Mouse (Mus musculus) intestine, embryonic 14.5 days (tissue): ENCODE results near the gene Xrcc3. TPM values are rescaled to one million over a fixed set of nuclear protein-coding genes. Genes with fewer than 3 reads are reported as not detected.

Experiments used
- ATAC-seq: fragments of 200-750 bp; cut with Nextera tagmentation; replicated peaks from 2 replicates; pipeline ENCODE4 v1.8.0; 2017; ENCODE audit warnings: low read depth, moderate number of reproducible peaks, moderate TSS enrichment, moderate library complexity; ENCODE audit not compliant: low FRiP score, low TSS enrichment
- DNase-seq: peaks from one replicate; pipeline ENCODE4 v3.0.0-alpha.2; 2018; ENCODE audit warnings: low spot score
- H3K27ac ChIP-seq: fragments of 300-500 bp; sonication (generic); 2 replicates; pipeline ENCODE4 v1.5.1; 2014; ENCODE audit warnings: low read depth, mild to moderate bottlenecking, control low read depth
- H3K27me3 ChIP-seq: fragments of 300-500 bp; sonication (generic); replicated peaks from 2 replicates; pipeline ENCODE4 v1.6.1; 2014; ENCODE audit warnings: low read length, control low read depth; ENCODE audit not compliant: control insufficient read depth, insufficient read depth
- H3K36me3 ChIP-seq: fragments of 300-500 bp; sonication (generic); 2 replicates; pipeline ENCODE4 v1.6.1; 2014; ENCODE audit warnings: low read length, control low read depth; ENCODE audit not compliant: control insufficient read depth, insufficient read depth
- H3K4me1 ChIP-seq: fragments of 300-500 bp; sonication (generic); replicated peaks from 2 replicates; pipeline ENCODE4 v1.6.1; 2014; ENCODE audit warnings: low read length, control low read depth, mixed read lengths; ENCODE audit not compliant: control insufficient read depth, insufficient read depth
- H3K4me2 ChIP-seq: fragments of 300-500 bp; sonication (generic); 2 replicates; pipeline ENCODE4 v1.6.1; 2014; ENCODE audit warnings: low read length
- H3K4me3 ChIP-seq: fragments of 300-500 bp; sonication (generic); 2 replicates; pipeline ENCODE4 v1.5.1; 2014; ENCODE audit warnings: low read depth, low read length, control low read depth, mixed read lengths
- H3K9ac ChIP-seq: fragments of 300-500 bp; sonication (generic); 2 replicates; pipeline ENCODE4 v1.6.1; 2014; ENCODE audit warnings: mild to moderate bottlenecking, low read length
- H3K9me3 ChIP-seq: fragments of 300-500 bp; sonication (generic); 2 replicates; pipeline ENCODE4 v1.6.1; 2016; ENCODE audit warnings: low read length, control low read depth; ENCODE audit not compliant: control insufficient read depth
- WGBS: fragments of 180-500 bp; shearing (Covaris S2); extraction: QIAGEN DNeasy Blood & Tissue Kit; methylation state at CpG from one replicate; pipeline ENCODE4 v1.1.7; 2014; 5-methylcytosine and 5-hydroxymethylcytosine counted together
- polyA plus RNA-seq: library from polyadenylated mRNA; unstranded; fragments of >200 nt; fragmentation: Nextera tagmentation; extraction: Ambion mirVana; gene quantifications from 2 replicates; pipeline ENCODE4 v1.2.1, GENCODE M21; 2014

Xrcc3 gene
- polyA plus RNA-seq, 1 experiment from 2014 or later = 14.6 TPM

DNA sequence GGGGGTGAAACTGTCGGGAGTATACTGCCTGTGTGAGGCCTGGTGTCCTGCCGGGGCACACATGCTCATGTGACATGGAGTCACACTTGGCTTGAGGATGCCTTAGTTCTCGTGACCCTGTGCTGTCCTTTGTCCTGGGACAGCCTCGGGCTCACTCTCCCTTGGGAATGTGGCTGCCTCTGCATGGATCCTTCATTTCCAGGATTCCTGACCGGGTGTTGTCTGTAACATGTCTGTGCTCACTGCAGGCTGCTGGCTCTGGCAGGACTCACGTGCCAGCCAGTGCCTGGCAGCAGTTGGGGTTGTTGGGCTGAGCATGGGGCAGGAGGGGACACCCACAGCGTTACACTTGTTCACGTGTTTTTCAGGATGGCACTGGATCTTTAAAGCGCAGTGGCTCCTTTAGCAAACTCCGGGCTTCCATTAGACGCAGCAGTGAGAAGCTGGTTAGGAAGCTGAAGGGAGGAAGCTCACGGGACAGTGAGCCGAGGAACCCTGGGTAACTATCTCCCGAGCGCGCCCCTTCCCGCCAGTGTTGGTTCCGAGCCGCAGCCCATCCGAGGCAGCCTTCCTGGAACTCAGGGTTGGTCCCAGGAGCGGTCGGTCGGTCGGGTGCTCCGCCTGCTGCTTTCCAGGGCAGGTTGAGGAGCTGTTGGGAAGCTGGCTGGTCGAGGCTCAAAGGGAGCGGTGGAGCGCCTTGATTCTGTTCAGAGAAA is 18.3 kb downstream of the Xrcc3 start:
- H3K27me3 ChIP-seq = no peaks in the 10 kb centered on the region
- no peak for ATAC-seq
- peaks cover 91% of the 10 kb centered on the region for H3K36me3 ChIP-seq
- H3K4me3 ChIP-seq = no peak overlapping the region
- H3K27ac ChIP-seq = no peak overlapping the region
- no peak overlapping the region for H3K9ac ChIP-seq
- H3K9me3 ChIP-seq = no peaks in the 10 kb centered on the region
- no peak for DNase-seq
- WGBS = 89% methylated on average over 28 of the region's 28 CpGs
- H3K4me2 ChIP-seq = no peak overlapping the region
- H3K4me1 ChIP-seq = no peaks in the 10 kb centered on the region

DNA sequence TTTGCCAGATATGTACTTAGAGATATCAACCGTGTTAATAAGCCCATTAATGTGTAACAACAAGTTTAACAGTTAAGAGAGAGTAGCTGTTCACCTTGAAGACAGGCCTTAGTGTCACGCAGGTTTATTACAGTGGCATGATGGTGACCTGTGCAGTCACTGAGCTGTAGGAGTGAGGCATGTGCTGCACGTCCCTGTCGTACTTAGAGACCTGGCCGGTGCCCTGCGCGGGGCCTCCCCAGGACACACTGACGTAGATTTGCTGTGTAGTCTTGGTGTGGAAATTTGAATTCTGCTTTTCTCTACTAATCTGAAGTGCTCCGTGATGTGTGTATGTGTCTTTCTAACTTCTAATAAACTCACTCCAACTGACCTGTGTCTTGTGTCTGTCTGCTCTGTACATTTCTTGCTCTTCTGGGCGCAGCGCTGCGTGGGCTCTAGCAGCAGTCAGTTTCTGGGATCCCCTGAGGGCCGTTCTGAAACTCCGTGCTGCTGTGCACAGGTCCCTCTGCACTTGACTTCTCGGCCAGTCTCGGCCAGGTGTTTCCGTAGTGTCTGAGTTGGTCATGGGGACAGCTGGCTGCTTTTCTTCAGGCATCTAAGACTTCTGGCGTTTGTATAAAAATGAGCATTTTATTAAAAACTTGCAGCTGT is 19.0 kb downstream of the Xrcc3 start:
- peaks cover 93% of the 10 kb centered on the region for H3K36me3 ChIP-seq
- H3K9ac ChIP-seq = no peak overlapping the region
- H3K27me3 ChIP-seq = no peaks in the 10 kb centered on the region
- DNase-seq = no peak
- H3K4me1 ChIP-seq = no peaks in the 10 kb centered on the region
- H3K4me3 ChIP-seq = no peak overlapping the region
- 90% methylated on average over 18 of the region's 18 CpGs for WGBS
- no peak for ATAC-seq
- no peak overlapping the region for H3K27ac ChIP-seq
- no peak overlapping the region for H3K4me2 ChIP-seq
- no peaks in the 10 kb centered on the region for H3K9me3 ChIP-seq

DNA sequence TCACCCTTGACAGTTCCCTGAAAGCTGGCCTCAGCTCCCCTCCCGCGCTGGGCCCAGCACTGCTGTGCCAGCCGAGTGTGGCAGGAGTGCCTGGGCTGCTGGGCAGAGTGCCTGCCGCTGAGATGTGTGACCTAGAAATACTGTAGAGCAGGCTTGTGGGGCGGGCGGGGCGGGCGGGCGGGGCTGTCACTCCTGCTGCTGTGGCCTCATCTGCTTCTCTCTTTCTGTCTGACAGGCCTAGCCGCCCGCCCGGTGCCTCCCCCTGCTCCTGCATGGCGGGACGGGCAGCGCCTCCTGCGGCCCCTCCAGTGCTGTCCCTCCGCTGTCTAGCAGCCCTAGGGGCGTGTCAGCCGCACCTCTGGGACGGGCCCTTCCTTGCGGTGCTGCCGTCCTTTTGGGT is 19.6 kb downstream of the Xrcc3 start:
- ATAC-seq (0 out of 2 replicates have a peak, but pooled peaks have one; percentile 41), DNase-seq (no peak)
- peaks cover 95% of the 10 kb centered on the region for H3K36me3 ChIP-seq
- no peak overlapping the region for H3K27ac ChIP-seq
- no peak overlapping the region for H3K4me3 ChIP-seq
- no peaks in the 10 kb centered on the region for H3K9me3 ChIP-seq
- no peak overlapping the region for H3K4me2 ChIP-seq
- H3K4me1 ChIP-seq = no peaks in the 10 kb centered on the region
- no peaks in the 10 kb centered on the region for H3K27me3 ChIP-seq
- WGBS = 72% methylated on average over 20 of the region's 22 CpGs
- H3K9ac ChIP-seq = no peak overlapping the region

DNA sequence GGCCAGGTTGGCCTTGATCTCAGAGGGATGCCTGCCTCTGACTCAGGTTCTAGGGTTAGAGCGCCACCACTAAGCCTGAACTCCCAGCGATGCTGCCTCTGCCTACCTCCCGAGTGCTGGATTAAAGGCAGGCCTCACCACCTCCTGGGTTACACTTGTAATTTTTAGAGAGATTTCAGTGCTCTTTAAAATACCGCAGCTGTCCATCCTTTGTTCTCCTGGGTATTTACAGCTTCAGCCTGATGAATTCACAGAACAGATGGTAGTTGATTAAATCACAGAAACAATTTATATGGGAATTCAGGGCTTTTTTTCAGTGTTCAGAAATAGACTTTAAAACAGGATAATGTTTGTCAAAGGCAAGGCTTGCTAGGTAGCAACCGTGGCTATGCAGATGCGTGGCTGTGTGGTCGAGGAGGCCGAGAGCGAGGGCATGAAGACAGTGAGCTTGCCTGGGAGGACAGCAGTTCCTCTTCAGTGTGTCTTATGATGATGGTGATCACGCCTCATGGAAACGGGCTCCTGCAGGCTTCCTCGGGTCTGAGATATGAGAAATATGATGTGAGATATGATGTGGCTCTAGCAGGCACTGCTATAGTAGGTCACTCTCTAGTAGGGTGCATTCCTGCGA is 22.1 kb downstream of the Xrcc3 start:
- ATAC-seq (no peak), DNase-seq (no peak)
- no peaks in the 10 kb centered on the region for H3K4me1 ChIP-seq
- H3K27ac ChIP-seq = no peak overlapping the region
- no peaks in the 10 kb centered on the region for H3K27me3 ChIP-seq
- H3K9me3 ChIP-seq = no peaks in the 10 kb centered on the region
- no peak overlapping the region for H3K4me3 ChIP-seq
- H3K4me2 ChIP-seq = no peak overlapping the region
- H3K36me3 ChIP-seq = peaks cover 98% of the 10 kb centered on the region
- WGBS = 91% methylated on average over 13 of the region's 13 CpGs
- H3K9ac ChIP-seq = no peak overlapping the region

DNA sequence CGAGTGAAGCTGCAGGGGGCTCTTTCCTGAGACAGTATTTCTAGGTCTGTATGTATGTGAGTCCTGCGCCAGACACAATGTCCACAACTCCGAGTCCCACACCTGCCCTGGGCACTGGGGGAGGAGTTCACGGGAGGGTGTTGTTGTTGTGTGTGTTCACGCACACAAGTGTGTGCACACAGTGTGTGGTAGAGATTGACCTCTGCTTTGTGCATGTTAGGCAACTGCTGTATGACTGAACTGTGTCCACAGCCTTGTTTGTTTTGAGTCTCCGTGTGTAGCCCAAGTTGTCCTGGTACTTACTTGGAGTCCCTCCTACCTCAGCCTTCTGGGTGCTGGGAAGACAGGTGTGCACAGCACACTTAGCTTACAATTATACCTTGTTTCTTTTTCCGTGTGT is 23.0 kb downstream of the Xrcc3 start:
- H3K9ac ChIP-seq = no peak overlapping the region

DNA sequence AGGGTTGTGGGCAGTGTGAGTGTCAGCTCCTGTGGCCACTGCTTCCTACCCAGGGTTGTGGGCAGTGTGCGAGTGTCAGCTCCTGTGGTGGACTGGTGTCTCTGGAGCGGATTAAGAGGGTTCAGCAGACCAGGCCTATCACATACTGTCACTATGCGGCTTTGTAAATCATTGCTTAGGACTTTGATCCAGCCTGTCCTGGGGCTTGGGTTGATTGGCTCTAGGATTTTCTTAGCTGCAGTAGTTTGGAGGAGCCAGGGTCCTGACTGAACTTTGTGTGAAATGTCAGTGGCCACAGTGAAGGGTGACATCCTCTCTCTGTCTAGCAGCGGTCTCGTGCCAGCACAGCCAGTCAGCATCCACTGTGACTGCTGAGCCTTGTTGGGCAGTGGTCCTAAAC is 23.6 kb downstream of the Xrcc3 start:
- peaks cover 97% of the 10 kb centered on the region for H3K36me3 ChIP-seq
- DNase-seq (no peak), ATAC-seq (0 out of 2 replicates have a peak, but pooled peaks have one; percentile 26)
- no peaks in the 10 kb centered on the region for H3K27me3 ChIP-seq
- no peak overlapping the region for H3K4me3 ChIP-seq
- H3K9me3 ChIP-seq = no peaks in the 10 kb centered on the region
- H3K4me1 ChIP-seq = no peaks in the 10 kb centered on the region
- 87% methylated on average over 5 of the region's 5 CpGs for WGBS
- H3K4me2 ChIP-seq = no peak overlapping the region
- no peak overlapping the region for H3K9ac ChIP-seq
- no peak overlapping the region for H3K27ac ChIP-seq

More for the DNA sequence above, 23.0 kb downstream of the Xrcc3 start:
- Histone ChIP-seq H3K4me2 (no peak overlapping the region), H3K9me3 (no peaks in the 10 kb centered on the region), H3K27ac (no peak overlapping the region), H3K36me3 (peaks cover 98% of the 10 kb centered on the region), H3K4me3 (no peak overlapping the region), H3K27me3 (no peaks in the 10 kb centered on the region), H3K4me1 (no peaks in the 10 kb centered on the region)
- ATAC-seq (0 out of 2 replicates have a peak, but pooled peaks have one; percentile 7), DNase-seq (no peak)
- 87% methylated on average over 7 of the region's 7 CpGs for whole genome bisulfite sequencing

DNA sequence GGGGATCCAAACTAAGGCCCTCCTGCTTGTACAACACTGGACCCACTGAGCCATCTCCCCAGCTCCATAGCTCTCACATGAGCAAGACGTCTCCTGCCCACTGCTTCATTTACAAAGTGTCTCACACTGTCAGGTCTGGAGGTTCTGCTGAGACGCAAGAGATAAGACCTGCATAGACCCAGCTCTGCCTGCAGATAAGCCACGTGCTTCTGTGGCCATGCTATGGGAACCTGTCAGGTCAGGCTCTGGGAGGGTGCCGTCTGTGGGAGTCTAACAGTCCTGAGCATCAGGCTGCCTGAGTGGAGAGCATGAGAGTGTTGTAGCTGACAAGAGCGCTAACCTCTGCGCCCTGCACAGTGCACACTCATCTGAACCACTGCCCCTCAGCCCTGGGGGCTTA is 26.7 kb downstream of the Xrcc3 start:
- no peak overlapping the region for H3K27ac ChIP-seq
- H3K4me2 ChIP-seq = no peak overlapping the region
- no peak overlapping the region for H3K9ac ChIP-seq
- no peaks in the 10 kb centered on the region for H3K27me3 ChIP-seq
- H3K4me1 ChIP-seq = no peaks in the 10 kb centered on the region
- DNase-seq = no peak
- no peak for ATAC-seq
- H3K4me3 ChIP-seq = no peak overlapping the region
- 86% methylated on average over 6 of the region's 6 CpGs for WGBS
- peaks cover 91% of the 10 kb centered on the region for H3K36me3 ChIP-seq
- H3K9me3 ChIP-seq = no peaks in the 10 kb centered on the region

DNA sequence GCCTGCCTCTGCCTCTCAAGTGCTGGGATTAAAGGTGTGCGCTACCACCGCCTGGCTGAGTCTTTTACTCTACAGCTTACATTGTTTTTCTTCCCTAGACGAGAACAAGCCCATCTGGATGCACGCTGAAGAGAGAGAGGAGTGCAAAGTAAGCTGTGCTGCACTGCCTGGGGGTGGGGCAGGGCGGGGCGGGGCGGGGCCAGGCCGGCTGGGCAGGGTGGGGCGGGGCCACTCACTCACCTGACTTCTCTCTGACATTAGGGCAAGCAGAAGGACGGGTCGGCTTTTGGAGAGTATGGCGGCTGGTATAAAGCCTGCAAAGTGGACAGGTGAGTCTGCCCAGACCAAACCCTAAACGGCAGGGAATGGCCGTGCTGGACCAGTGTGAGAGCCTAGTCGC is 28.5 kb downstream of the Xrcc3 start:
- H3K27ac ChIP-seq = no peak overlapping the region
- H3K9ac ChIP-seq = no peak overlapping the region
- H3K36me3 ChIP-seq = peaks cover 90% of the 10 kb centered on the region
- no peaks in the 10 kb centered on the region for H3K4me1 ChIP-seq
- no peaks in the 10 kb centered on the region for H3K27me3 ChIP-seq
- no peak overlapping the region for H3K4me2 ChIP-seq
- no peaks in the 10 kb centered on the region for H3K9me3 ChIP-seq
- H3K4me3 ChIP-seq = no peak overlapping the region
- DNase-seq = no peak
- no peak for ATAC-seq
- WGBS = 61% methylated on average over 15 of the region's 15 CpGs
